Mouse (Mus musculus): ENCODE data around the gene Hist1h4m.

DNA sequence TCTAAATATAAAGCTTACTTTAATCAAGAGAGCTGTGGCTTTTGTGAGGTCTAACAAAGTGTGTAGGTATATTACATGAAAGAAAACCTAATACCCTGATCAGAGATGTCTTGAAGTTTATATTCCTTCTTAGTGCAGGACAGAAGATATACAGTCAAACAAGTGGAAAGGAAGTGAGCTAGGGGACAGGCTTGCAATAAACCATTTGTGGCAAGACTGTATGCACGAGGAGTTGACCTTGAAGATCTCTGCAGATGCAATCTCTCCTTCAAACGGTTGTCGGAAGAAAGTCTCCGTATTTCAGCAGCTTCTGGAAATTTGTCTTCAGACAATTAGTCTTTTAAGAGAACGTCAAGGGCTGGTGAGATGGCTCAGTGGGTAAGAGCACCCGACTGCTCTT is 21.6 kb upstream of the Hist1h4m start:
- TF ChIP-seq EP300 (IDR thresholded peaks at IDR 0.05) (no peak), CTCF (IDR thresholded peaks at IDR 0.05) (no peak)

All from lung, postnatal 0 days (tissue).